Mouse (Mus musculus) hindbrain, postnatal 0 days (tissue): ENCODE results near the gene Sfxn4. TPM values are rescaled to one million over a fixed set of nuclear protein-coding genes. Genes with fewer than 3 reads are reported as not detected.

Source experiments
- ATAC-seq: fragments of 200-750 bp; cut with Nextera tagmentation; 2 replicates; pipeline ENCODE4 v1.8.0; 2017; ENCODE audit warnings: mild to moderate bottlenecking, moderate TSS enrichment, moderate library complexity
- DNase-seq: peaks from one replicate; pipeline ENCODE4 v3.0.0-alpha.2; 2015; ENCODE audit warnings: low spot score
- H3K27ac ChIP-seq: fragments of 300-500 bp; sonication (generic); 2 replicates; pipeline ENCODE4 v1.5.1; 2014; ENCODE audit warnings: mild to moderate bottlenecking
- H3K27me3 ChIP-seq: fragments of 300-500 bp; sonication (generic); 2 replicates; pipeline ENCODE4 v1.6.1; 2014; ENCODE audit warnings: low read length, mixed read lengths; ENCODE audit not compliant: insufficient read depth
- H3K36me3 ChIP-seq: fragments of 300-500 bp; sonication (generic); 2 replicates; pipeline ENCODE4 v1.6.1; 2014; ENCODE audit warnings: low read length, mixed read lengths; ENCODE audit not compliant: insufficient read depth
- H3K4me1 ChIP-seq: fragments of 300-500 bp; sonication (generic); 2 replicates; pipeline ENCODE4 v1.6.1; 2014; ENCODE audit warnings: antibody characterized with exemption, low read length, mixed read lengths; ENCODE audit not compliant: insufficient read depth
- H3K4me2 ChIP-seq: fragments of 300-500 bp; sonication (generic); 2 replicates; pipeline ENCODE4 v1.6.1; 2014; ENCODE audit warnings: low read depth, mild to moderate bottlenecking, low read length, moderate library complexity, mixed read lengths
- H3K4me3 ChIP-seq: fragments of 300-500 bp; sonication (generic); 2 replicates; pipeline ENCODE4 v1.5.1; 2014; ENCODE audit warnings: low read length
- H3K9ac ChIP-seq: fragments of 300-500 bp; sonication (generic); replicated peaks from 2 replicates; pipeline ENCODE4 v1.6.1; 2014; ENCODE audit warnings: mild to moderate bottlenecking, low read length, moderate library complexity, mixed read lengths
- H3K9me3 ChIP-seq: fragments of 300-500 bp; sonication (generic); 2 replicates; pipeline ENCODE4 v1.6.1; 2016; ENCODE audit warnings: low read length, mixed read lengths
- CTCF ChIP-seq: IDR thresholded peaks from 2 replicates; pipeline ENCODE4 v1.5.1; 2016; ENCODE audit warnings: antibody characterized with exemption, control low read depth, low read depth
- WGBS: fragments of 180-500 bp; shearing (Covaris S2); extraction: QIAGEN DNeasy Blood & Tissue Kit; methylation state at CpG from one replicate; pipeline ENCODE4 v1.1.7; 2014; 5-methylcytosine and 5-hydroxymethylcytosine counted together
- polyA plus RNA-seq: library from polyadenylated mRNA; unstranded; fragments of >200 nt; fragmentation: Nextera tagmentation; extraction: Ambion mirVana; gene quantifications from 2 replicates; pipeline ENCODE4 v1.2.1, GENCODE M21; 2015
- total RNA-seq: library from RNA; depleted of rRNA; stranded (reverse); fragments of >200 nt; gene quantifications from 2 replicates; pipeline ENCODE4 v1.2.3, GENCODE M21; 2014; rRNA removed

Gene Sfxn4
- 5.5 and 7.3 TPM in 2 replicates for total RNA-seq
- 10.8 and 11.6 TPM in 2 replicates for polyA plus RNA-seq

DNA sequence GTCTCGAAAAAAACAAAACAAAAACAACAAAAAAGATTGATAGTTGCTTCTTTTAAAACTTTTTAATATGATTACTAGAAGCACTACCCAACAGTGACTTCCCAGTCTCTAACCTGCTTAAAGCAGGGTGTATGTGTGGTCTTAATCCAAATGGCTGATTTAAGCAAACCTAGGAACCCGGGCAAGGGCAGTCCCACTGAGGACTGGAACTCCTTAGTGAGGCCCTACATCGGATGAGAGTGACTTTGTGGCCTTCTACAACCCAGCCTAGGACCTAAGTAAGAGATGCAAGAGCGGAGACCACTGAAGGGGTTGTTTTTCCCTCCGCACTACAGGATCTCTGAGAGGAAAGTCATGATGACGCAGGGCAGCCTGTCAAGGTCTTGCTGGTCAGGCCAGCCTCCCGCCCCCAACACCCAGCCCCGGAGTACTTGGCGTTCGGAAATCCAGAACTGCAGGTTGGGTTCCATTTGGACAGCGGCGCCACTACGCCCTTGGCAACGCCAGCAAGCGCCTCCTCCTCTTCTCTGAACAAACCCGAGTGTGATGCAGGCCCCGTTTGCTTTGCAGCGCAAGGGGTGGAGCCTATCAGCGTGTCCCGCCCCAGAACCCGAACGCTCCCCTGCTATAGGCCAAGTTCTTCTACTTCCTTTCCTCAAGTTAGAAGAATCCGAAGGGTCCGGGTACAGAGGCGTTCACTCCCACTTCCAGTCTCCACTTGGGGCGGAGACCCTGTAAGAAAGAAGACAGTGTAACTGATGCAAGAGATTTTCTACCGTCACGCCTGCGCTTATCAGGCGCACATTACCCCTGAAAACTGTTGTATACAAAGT is at the start of gene Sfxn4:
Gene Sfxn4, minus strand, starts transcription at position 612 of the 833 bp plus-strand sequence.
- peak within 1 kb of the TSS; percentile 81 for H3K27ac ChIP-seq
- H3K36me3 ChIP-seq = 0 out of 2 replicates have a peak, but pooled peaks cover 3% of the 10 kb centered on the region
- H3K27me3 ChIP-seq = no peaks in the 10 kb centered on the region
- DNase-seq (peak; percentile 93), ATAC-seq (peak; percentile 99)
- peak within 1 kb of the TSS; percentile 58 for H3K4me3 ChIP-seq
- WGBS = 3% methylated on average over 30 of the region's 30 CpGs
- TF ChIP-seq CTCF = 0 out of 2 replicates have a peak, but pooled peaks have one; percentile 10
- peak within 1 kb of the TSS; percentile 69 for H3K9ac ChIP-seq
- H3K9me3 ChIP-seq = no peaks in the 10 kb centered on the region
- peak within 1 kb of the TSS; percentile 75 for H3K4me2 ChIP-seq
- H3K4me1 ChIP-seq = peaks cover 3% of the 10 kb centered on the region; the same call in 1 of the 2 replicates

DNA sequence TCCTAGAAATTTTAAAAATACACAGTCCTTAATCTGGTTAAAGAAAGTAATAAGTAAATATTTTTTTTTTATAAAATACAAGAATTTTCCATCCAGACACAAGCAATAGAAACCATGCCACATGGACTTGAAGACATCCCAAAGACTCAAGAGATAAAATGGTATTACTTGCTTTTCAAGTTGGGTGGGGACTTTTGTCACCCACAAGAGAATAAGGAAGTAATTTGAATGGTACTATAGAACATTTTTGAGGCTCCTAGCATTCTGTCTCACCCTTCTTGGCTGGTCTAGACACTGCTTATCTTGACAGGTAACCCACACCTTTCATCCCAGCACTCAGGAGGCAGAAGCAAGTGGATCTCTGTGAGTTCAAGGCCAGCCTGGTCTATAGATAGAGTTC is 49.0 kb upstream of the Sfxn4 start:
- no peak for ATAC-seq
- H3K9ac ChIP-seq = no peak overlapping the region
- TF ChIP-seq CTCF = no peak

DNA sequence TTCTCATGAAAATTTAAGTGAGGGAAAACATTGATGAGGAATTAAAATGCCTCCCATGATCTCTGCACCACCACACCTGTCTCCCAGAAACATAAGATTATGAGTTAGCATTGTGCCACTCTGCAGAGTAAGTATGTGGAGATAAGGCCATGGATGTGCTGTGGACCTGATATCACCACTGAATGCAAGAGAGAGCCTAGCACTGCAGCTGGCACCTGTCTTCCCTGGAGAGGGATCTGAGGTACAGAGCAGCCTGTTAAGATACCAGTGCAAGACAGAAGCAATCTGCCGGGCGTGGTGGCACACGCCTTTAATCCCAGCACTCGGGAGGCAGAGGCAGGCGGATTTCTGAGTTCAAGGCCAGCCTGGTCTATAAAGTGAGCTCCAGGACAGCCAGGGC is 44.2 kb upstream of the Sfxn4 start:
- ATAC-seq = no peak
- Histone ChIP-seq H3K27ac (no peak overlapping the region), H3K4me3 (no peak overlapping the region), H3K9me3 (no peaks in the 10 kb centered on the region), H3K27me3 (no peaks in the 10 kb centered on the region), H3K4me1 (no peaks in the 10 kb centered on the region), H3K4me2 (no peak overlapping the region), H3K9ac (no peak overlapping the region), H3K36me3 (no peaks in the 10 kb centered on the region)
- no peak for DNase-seq
- TF ChIP-seq CTCF = no peak
- 93% methylated on average over 5 of the region's 5 CpGs for WGBS

More for the DNA sequence above, 49.0 kb upstream of the Sfxn4 start:
- H3K36me3 ChIP-seq = no peaks in the 10 kb centered on the region
- no peaks in the 10 kb centered on the region for H3K9me3 ChIP-seq
- no peak overlapping the region for H3K4me2 ChIP-seq
- no peak overlapping the region for H3K4me3 ChIP-seq
- H3K4me1 ChIP-seq = no peaks in the 10 kb centered on the region
- no peaks in the 10 kb centered on the region for H3K27me3 ChIP-seq
- no peak overlapping the region for H3K27ac ChIP-seq
- no peak for DNase-seq

DNA sequence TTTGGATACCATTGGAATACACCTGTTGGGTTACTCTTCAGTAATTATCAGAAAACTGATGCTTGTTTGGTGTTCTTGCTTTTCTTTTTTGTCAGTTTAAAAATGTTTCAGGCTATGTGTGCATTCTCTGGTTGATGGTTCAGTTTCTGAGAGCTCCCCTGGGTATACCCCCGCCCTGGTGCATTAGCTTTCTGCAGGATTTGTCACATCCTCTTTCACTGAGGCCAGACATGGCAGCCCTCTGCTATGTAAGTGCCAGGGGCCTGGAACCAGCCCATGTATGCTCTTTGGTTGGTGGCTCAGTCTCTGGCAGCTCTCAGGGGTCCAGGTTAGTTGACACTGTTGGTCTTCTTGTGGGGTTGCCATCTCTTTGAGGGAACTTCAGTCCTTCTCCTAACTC is 42.7 kb upstream of the Sfxn4 start:
- WGBS = 88% methylated on average over 1 of the region's 1 CpGs
- no peak overlapping the region for H3K4me3 ChIP-seq

DNA sequence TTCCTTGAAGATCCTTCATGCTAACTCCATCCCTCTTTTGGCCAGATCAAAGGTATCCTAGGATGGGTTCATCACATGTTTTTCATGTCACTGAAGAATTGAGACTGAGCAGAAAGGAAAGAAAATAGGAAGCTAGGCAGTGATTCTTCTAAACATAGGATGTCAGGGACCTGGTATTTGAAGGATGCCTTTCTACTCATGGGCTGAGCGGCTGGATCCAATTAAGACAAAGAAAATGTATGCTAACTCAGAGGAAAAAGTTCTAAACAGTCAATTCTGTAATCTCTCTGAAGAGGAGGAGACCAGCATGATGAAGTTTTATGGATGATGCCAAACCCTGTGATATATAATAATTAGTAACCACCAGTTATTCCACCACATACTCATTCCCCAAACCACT is 41.9 kb upstream of the Sfxn4 start:
- Histone ChIP-seq H3K36me3 (no peaks in the 10 kb centered on the region), H3K4me3 (no peak overlapping the region), H3K9me3 (no peaks in the 10 kb centered on the region), H3K9ac (no peak overlapping the region), H3K4me1 (no peaks in the 10 kb centered on the region), H3K27me3 (no peaks in the 10 kb centered on the region), H3K27ac (no peak overlapping the region), H3K4me2 (no peak overlapping the region)
- DNase-seq (no peak), ATAC-seq (no peak)
- TF ChIP-seq CTCF = no peak
- WGBS = 86% methylated on average over 1 of the region's 1 CpGs

More for the DNA sequence above, 42.7 kb upstream of the Sfxn4 start:
- no peak for TF ChIP-seq CTCF
- no peak for DNase-seq
- no peak overlapping the region for H3K9ac ChIP-seq
- H3K27ac ChIP-seq = no peak overlapping the region
- ATAC-seq = no peak
- H3K4me2 ChIP-seq = no peak overlapping the region
- no peaks in the 10 kb centered on the region for H3K27me3 ChIP-seq
- no peaks in the 10 kb centered on the region for H3K4me1 ChIP-seq
- H3K36me3 ChIP-seq = no peaks in the 10 kb centered on the region
- no peaks in the 10 kb centered on the region for H3K9me3 ChIP-seq

DNA sequence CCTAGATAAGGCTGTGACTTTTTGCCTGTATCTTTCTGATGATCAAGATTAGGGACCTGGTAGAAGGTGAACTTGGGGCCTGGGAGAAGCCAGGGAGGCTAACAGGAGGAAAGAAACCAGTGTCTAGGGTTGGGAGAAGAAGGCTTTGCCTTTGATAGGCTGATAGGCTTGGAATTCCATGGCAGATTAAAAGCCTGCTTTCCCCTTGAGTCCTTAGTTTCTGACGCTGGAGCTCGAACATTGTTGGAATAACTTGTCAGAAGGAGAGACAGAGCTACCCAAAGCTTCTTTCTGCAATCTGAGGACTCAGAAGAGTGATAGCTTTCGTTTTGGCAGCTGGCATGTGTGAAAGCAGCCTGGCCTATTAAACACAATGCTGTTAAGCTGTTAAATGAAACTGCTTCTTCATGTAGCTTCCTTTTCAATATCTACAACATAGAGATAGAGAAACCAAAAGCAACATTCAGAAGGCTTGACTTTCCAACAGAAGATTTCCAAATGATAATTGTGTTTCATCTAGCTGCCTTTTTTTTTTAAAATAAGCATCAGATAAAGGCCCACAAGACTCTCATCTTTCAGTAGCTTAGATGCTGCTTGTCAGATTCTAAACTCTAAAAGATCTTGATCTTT is 34.1 kb upstream of the Sfxn4 start:
- 42% methylated on average over 3 of the region's 3 CpGs for WGBS
- no peaks in the 10 kb centered on the region for H3K36me3 ChIP-seq
- DNase-seq = no peak
- no peak overlapping the region for H3K27ac ChIP-seq
- H3K4me3 ChIP-seq = no peak overlapping the region
- no peaks in the 10 kb centered on the region for H3K9me3 ChIP-seq
- H3K9ac ChIP-seq = no peak overlapping the region
- H3K4me1 ChIP-seq = peaks cover 8% of the 10 kb centered on the region
- no peaks in the 10 kb centered on the region for H3K27me3 ChIP-seq
- no peak overlapping the region for H3K4me2 ChIP-seq
- TF ChIP-seq CTCF = no peak
- no peak for ATAC-seq
